Mouse (Mus musculus) C2C12 (cell line): ENCODE results near the gene Wnt6.

Source experiments
- CTCF ChIP-seq: IDR thresholded peaks from one replicate; pipeline ENCODE4 v1.5.1; 2011; ENCODE audit not compliant: control insufficient read depth, insufficient read depth, insufficient read length
- FOSL1 ChIP-seq: IDR thresholded peaks from one replicate; pipeline ENCODE4 v1.8.0; 2011; ENCODE audit warnings: mild to moderate bottlenecking, low read length; ENCODE audit not compliant: poor library complexity, insufficient read depth, severe bottlenecking
- MAX ChIP-seq: IDR thresholded peaks from one replicate; pipeline ENCODE4 v1.6.1; 2011; ENCODE audit warnings: mild to moderate bottlenecking, control low read depth
- MYOD1 ChIP-seq: IDR thresholded peaks from one replicate; pipeline ENCODE4 v1.6.1; 2011; ENCODE audit warnings: low read depth; ENCODE audit not compliant: control insufficient read depth, insufficient read length
- MYOG ChIP-seq: IDR thresholded peaks from one replicate; pipeline ENCODE4 v1.6.1; 2011; ENCODE audit not compliant: control insufficient read depth, insufficient read length; ENCODE audit errors: extremely low read depth
- USF1 ChIP-seq: IDR thresholded peaks from one replicate; pipeline ENCODE4 v1.6.1; 2011; ENCODE audit warnings: low read depth, mild to moderate bottlenecking, control low read depth, moderate library complexity

- TF ChIP-seq CTCF (no peak), MYOD1 (no peak), MAX (no peak), USF1 (no peak), MYOG (no peak), FOSL1 (no peak)
Measured at GRCm38 (mm10) chr1:74809007-74809406, 37.3 kb downstream of the Wnt6 start.
